Mouse (Mus musculus) limb, embryonic 11.5 days (tissue): ENCODE measurements around the gene Daglb. TPM values are rescaled to one million over a fixed set of nuclear protein-coding genes. Genes with fewer than 3 reads are reported as not detected.
A peak's percentile ranks its signal among the peaks of the same experiment; 100 is the strongest.

Experiments used
- ATAC-seq: fragments of 200-750 bp; cut with Nextera tagmentation; 2 replicates; pipeline ENCODE4 v1.8.0; 2017; ENCODE audit warnings: low read depth; ENCODE audit not compliant: insufficient number of reproducible peaks, low FRiP score, low TSS enrichment
- DNase-seq: peaks from one replicate; pipeline ENCODE4 v3.0.0-alpha.2; 2015; ENCODE audit warnings: low spot score
- H3K27ac ChIP-seq: fragments of 300-500 bp; sonication (generic); replicated peaks from 2 replicates; pipeline ENCODE4 v1.5.1; 2014; ENCODE audit warnings: low read depth, mild to moderate bottlenecking, low read length
- H3K27me3 ChIP-seq: fragments of 300-500 bp; sonication (generic); 2 replicates; pipeline ENCODE4 v1.6.1; 2014; ENCODE audit warnings: mild to moderate bottlenecking, low read length, mixed read lengths; ENCODE audit not compliant: control insufficient read depth, insufficient read depth
- H3K36me3 ChIP-seq: fragments of 300-500 bp; sonication (generic); 2 replicates; pipeline ENCODE4 v1.6.1; 2014; ENCODE audit warnings: mild to moderate bottlenecking, low read length, moderate library complexity, mixed read lengths; ENCODE audit not compliant: control insufficient read depth, insufficient read depth
- H3K4me1 ChIP-seq: fragments of 300-500 bp; sonication (generic); 2 replicates; pipeline ENCODE4 v1.6.1; 2014; ENCODE audit warnings: low read length, mixed read lengths; ENCODE audit not compliant: control insufficient read depth, insufficient read depth
- H3K4me2 ChIP-seq: fragments of 300-500 bp; sonication (generic); 2 replicates; pipeline ENCODE4 v1.6.1; 2014; ENCODE audit warnings: low read depth, mild to moderate bottlenecking, moderate library complexity; ENCODE audit not compliant: severe bottlenecking
- H3K4me3 ChIP-seq: fragments of 300-500 bp; sonication (generic); 2 replicates; pipeline ENCODE4 v1.5.1; 2014; ENCODE audit warnings: low read depth, low read length
- H3K9ac ChIP-seq: fragments of 300-500 bp; sonication (generic); 2 replicates; pipeline ENCODE4 v1.6.1; 2014; ENCODE audit warnings: mild to moderate bottlenecking, low read length
- H3K9me3 ChIP-seq: fragments of 300-500 bp; sonication (generic); 2 replicates; pipeline ENCODE4 v1.6.1; 2016; ENCODE audit warnings: low read length; ENCODE audit not compliant: control insufficient read depth
- WGBS: fragments of 180-500 bp; shearing (Covaris S2); extraction: QIAGEN DNeasy Blood & Tissue Kit; methylation state at CpG from one replicate; pipeline ENCODE4 v1.1.7; 2014; 5-methylcytosine and 5-hydroxymethylcytosine counted together
- polyA plus RNA-seq: library from polyadenylated mRNA; unstranded; fragments of >200 nt; fragmentation: Nextera tagmentation; extraction: Ambion mirVana; gene quantifications from 2 replicates; pipeline ENCODE4 v1.2.1, GENCODE M21; 2014

The Daglb gene
- 9.2 and 9.4 TPM in 2 replicates for polyA plus RNA-seq

- H3K4me1 ChIP-seq = peaks cover 2% of the 10 kb centered on the region; the same call in 1 of the 2 replicates
- WGBS = under 1% methylated on average over 43 of the region's 43 CpGs
- DNase-seq (peak; percentile 87), ATAC-seq (peak; percentile 90)
- peak within 1 kb of the TSS; percentile 91 for H3K4me2 ChIP-seq
- H3K9me3 ChIP-seq = no peaks in the 10 kb centered on the region
- H3K27ac ChIP-seq = no peak within 1 kb of the TSS
- H3K4me3 ChIP-seq = peak within 1 kb of the TSS; percentile 70
- H3K27me3 ChIP-seq = no peaks in the 10 kb centered on the region
- H3K36me3 ChIP-seq = no peaks in the 10 kb centered on the region
- H3K9ac ChIP-seq = peak within 1 kb of the TSS; percentile 67
Measured at GRCm38 (mm10) chr5:143464100-143464756, at the start of gene Daglb. Daglb (plus strand) TSS chr5:143464584.

GRCm38 (mm10) chr5:143421484-143421883 is 42.9 kb upstream of the Daglb start:
- Histone ChIP-seq H3K4me1 (no peaks in the 10 kb centered on the region), H3K4me2 (no peak overlapping the region), H3K27me3 (no peaks in the 10 kb centered on the region), H3K4me3 (no peak overlapping the region), H3K9ac (no peak overlapping the region), H3K36me3 (peaks cover 19% of the 10 kb centered on the region), H3K9me3 (no peaks in the 10 kb centered on the region), H3K27ac (no peak overlapping the region)
- no peak for ATAC-seq
- no peak for DNase-seq
- WGBS = 80% methylated on average over 4 of the region's 4 CpGs

GRCm38 (mm10) chr5:143422990-143423389 is 41.4 kb upstream of the Daglb start:
- H3K27ac ChIP-seq = no peak overlapping the region
- H3K36me3 ChIP-seq = peaks cover 14% of the 10 kb centered on the region; the same call in 1 of the 2 replicates
- H3K4me1 ChIP-seq = no peaks in the 10 kb centered on the region
- ATAC-seq (no peak), DNase-seq (no peak)
- H3K9ac ChIP-seq = no peak overlapping the region
- no peaks in the 10 kb centered on the region for H3K9me3 ChIP-seq
- 91% methylated on average over 4 of the region's 4 CpGs for WGBS
- no peaks in the 10 kb centered on the region for H3K27me3 ChIP-seq
- H3K4me3 ChIP-seq = no peak overlapping the region
- no peak overlapping the region for H3K4me2 ChIP-seq

GRCm38 (mm10) chr5:143423899-143424519 is 40.4 kb upstream of the Daglb start:
- Histone ChIP-seq H3K4me3 (no peak overlapping the region), H3K4me2 (no peak overlapping the region), H3K9me3 (no peaks in the 10 kb centered on the region), H3K27me3 (no peaks in the 10 kb centered on the region), H3K4me1 (no peaks in the 10 kb centered on the region), H3K9ac (no peak overlapping the region), H3K36me3 (peaks cover 13% of the 10 kb centered on the region; the same call in 1 of the 2 replicates), H3K27ac (no peak overlapping the region)
- ATAC-seq = no peak
- 34% methylated on average over 6 of the region's 6 CpGs for WGBS
- DNase-seq = peak; percentile 68

GRCm38 (mm10) chr5:143434421-143434820 is 30.0 kb upstream of the Daglb start:
- H3K36me3 ChIP-seq = no peaks in the 10 kb centered on the region
- no peak overlapping the region for H3K4me2 ChIP-seq
- no peak overlapping the region for H3K9ac ChIP-seq
- DNase-seq (peak; percentile 91), ATAC-seq (peak; percentile 39; the same call in 1 of the 2 replicates)
- 2% methylated on average over 4 of the region's 4 CpGs for WGBS
- no peaks in the 10 kb centered on the region for H3K27me3 ChIP-seq
- no peaks in the 10 kb centered on the region for H3K4me1 ChIP-seq
- H3K4me3 ChIP-seq = no peak overlapping the region
- H3K9me3 ChIP-seq = no peaks in the 10 kb centered on the region
- no peak overlapping the region for H3K27ac ChIP-seq

GRCm38 (mm10) chr5:143441298-143441697 is 23.1 kb upstream of the Daglb start:
- Histone ChIP-seq H3K9ac (no peak overlapping the region), H3K27me3 (no peaks in the 10 kb centered on the region), H3K4me2 (no peak overlapping the region), H3K9me3 (no peaks in the 10 kb centered on the region), H3K4me3 (no peak overlapping the region), H3K36me3 (no peaks in the 10 kb centered on the region), H3K27ac (no peak overlapping the region), H3K4me1 (no peaks in the 10 kb centered on the region)
- 82% methylated on average over 3 of the region's 3 CpGs for WGBS
- ATAC-seq (no peak), DNase-seq (peak; percentile 16)

- Histone ChIP-seq H3K36me3 (no peaks in the 10 kb centered on the region), H3K27ac (no peak overlapping the region), H3K9me3 (no peaks in the 10 kb centered on the region), H3K9ac (no peak overlapping the region), H3K27me3 (no peaks in the 10 kb centered on the region), H3K4me2 (no peak overlapping the region), H3K4me3 (no peak overlapping the region), H3K4me1 (no peaks in the 10 kb centered on the region)
- WGBS = 89% methylated on average over 12 of the region's 12 CpGs
- ATAC-seq (no peak), DNase-seq (peak; percentile 13)
Measured at GRCm38 (mm10) chr5:143441753-143442152, 22.6 kb upstream of the Daglb start.

- H3K27ac ChIP-seq = no peak overlapping the region
- H3K4me1 ChIP-seq = peaks cover 2% of the 10 kb centered on the region; the same call in 1 of the 2 replicates
- peak overlapping the region; percentile 70 for H3K4me3 ChIP-seq
- no peaks in the 10 kb centered on the region for H3K36me3 ChIP-seq
- peak overlapping the region; percentile 67 for H3K9ac ChIP-seq
- H3K4me2 ChIP-seq = peak overlapping the region; percentile 91
- H3K27me3 ChIP-seq = no peaks in the 10 kb centered on the region
- no peaks in the 10 kb centered on the region for H3K9me3 ChIP-seq
- ATAC-seq (no peak), DNase-seq (no peak)
- WGBS = 73% methylated on average over 11 of the region's 11 CpGs
Measured at GRCm38 (mm10) chr5:143463671-143464070, 713 bp upstream of the Daglb start.
